Mouse (Mus musculus) left cerebral cortex, adult 11 months (tissue): ENCODE measurements at regions not wholly inside any gene's neighbourhood (a gene's known extent, or its start where the extent isn't known, plus 50 kb on each side); places are given as distances from the start of the nearest gene placed in this dataset.
"Not testable (repeated sequence)": the region's sequence is repeated elsewhere in the genome, so short reads cannot be mapped to it uniquely, and the experiment has no call there.

Source experiments
- DNase-seq: peaks from one replicate; pipeline ENCODE4 v3.0.0; 2022; ENCODE audit warnings: low spot score

- DNase-seq = no peak
Measured at GRCm38 (mm10) chr9:17987606-17988005, 304.3 kb upstream of the Chordc1 start.

GRCm38 (mm10) chr9:18002557-18002956 is 289.4 kb upstream of the Chordc1 start:
- DNase-seq = peak; percentile 4

GRCm38 (mm10) chr9:18041346-18041745 is 250.6 kb upstream of the Chordc1 start:
- DNase-seq = no peak

- not testable (repeated sequence) for DNase-seq
Measured at GRCm38 (mm10) chr9:18042636-18043035, 249.3 kb upstream of the Chordc1 start.

GRCm38 (mm10) chr9:18076942-18077341 is 215.0 kb upstream of the Chordc1 start:
- no peak for DNase-seq

- not testable (repeated sequence) for DNase-seq
Measured at GRCm38 (mm10) chr9:18078446-18078845, 213.5 kb upstream of the Chordc1 start.

GRCm38 (mm10) chr9:18079120-18079519 is 212.8 kb upstream of the Chordc1 start:
- not testable (repeated sequence) for DNase-seq
